Mouse (Mus musculus): Measurements from ENCODE around the gene Hnrnph1. TPM values are rescaled to one million over a fixed set of nuclear protein-coding genes. Genes with fewer than 3 reads are reported as not detected.
"Not testable (repeated sequence)": the region's sequence is repeated elsewhere in the genome, so short reads cannot be mapped to it uniquely, and the experiment has no call there.

Gene Hnrnph1
- 100 to 1,000 TPM; 134 to 140 TPM for total RNA-seq (2021)
- long read RNA-seq, experiment 1, full-length matches to known transcripts = 12 of 39 reads
- long read RNA-seq, experiment 1, partial matches to known transcripts = 15 of 39 reads
- long read RNA-seq, experiment 1, other reads (novel, unspliced or antisense) = 12 of 39 reads
- long read RNA-seq, experiment 2, partial matches to known transcripts = 10 of 30 reads
- long read RNA-seq, experiment 2, other reads (novel, unspliced or antisense) = 14 of 30 reads

- DNase-seq = peak; percentile 98 to 99
- intact Hi-C loops (cut with DNase I) = no loop called here
Observed at GRCm38 (mm10) chr11:50376911-50377891, at the start of gene Hnrnph1. Hnrnph1 (plus strand) TSS chr11:50376990.

GRCm38 (mm10) chr11:50328075-50328625 is 48.6 kb upstream of the Hnrnph1 start:
- intact Hi-C loops (cut with DNase I) = loop anchor here (5.0 kb wide), 1 partner anchor 34 kb away; no protein-coding TSS in a partner anchor
- no peak for DNase-seq

- intact Hi-C loops (cut with DNase I) = loop anchor here (5.0 kb wide), 1 partner anchor 33 kb away; no protein-coding TSS in a partner anchor
- DNase-seq = no peak
Observed at GRCm38 (mm10) chr11:50329378-50329777, 47.4 kb upstream of the Hnrnph1 start.

GRCm38 (mm10) chr11:50333181-50333580 is 43.6 kb upstream of the Hnrnph1 start:
- no peak for DNase-seq
- intact Hi-C loops (cut with DNase I) = no loop called here

GRCm38 (mm10) chr11:50336126-50336525 is 40.7 kb upstream of the Hnrnph1 start:
- intact Hi-C loops (cut with DNase I) = no loop called here
- DNase-seq = no peak

- no peak for DNase-seq
- intact Hi-C loops (cut with DNase I) = no loop called here
Observed at GRCm38 (mm10) chr11:50336891-50337290, 39.9 kb upstream of the Hnrnph1 start.

GRCm38 (mm10) chr11:50345486-50345885 is 31.3 kb upstream of the Hnrnph1 start:
- no peak for DNase-seq
- intact Hi-C loops (cut with DNase I) = no loop called here

- no peak for DNase-seq
- intact Hi-C loops (cut with DNase I) = no loop called here
Observed at GRCm38 (mm10) chr11:50346256-50347032, 30.3 kb upstream of the Hnrnph1 start.

- DNase-seq = no peak
- intact Hi-C loops (cut with DNase I) = no loop called here
Observed at GRCm38 (mm10) chr11:50352177-50352576, 24.6 kb upstream of the Hnrnph1 start.

GRCm38 (mm10) chr11:50354162-50354561 is 22.6 kb upstream of the Hnrnph1 start, which contains the start of gene Cby3:
Cby3 (plus strand) TSS chr11:50354462.
- intact Hi-C loops (cut with DNase I) = no loop called here
- no peak for DNase-seq

- intact Hi-C loops (cut with DNase I) = no loop called here
- no peak for DNase-seq
Observed at GRCm38 (mm10) chr11:50354851-50355250, 21.9 kb upstream of the Hnrnph1 start.

- no peak for DNase-seq
- intact Hi-C loops (cut with DNase I) = no loop called here
Observed at GRCm38 (mm10) chr11:50355395-50355794, 21.4 kb upstream of the Hnrnph1 start.

- DNase-seq = peak; percentile 31 to 32
- intact Hi-C loops (cut with DNase I) = no loop called here
Observed at GRCm38 (mm10) chr11:50358950-50359861, 17.6 kb upstream of the Hnrnph1 start.

- intact Hi-C loops (cut with DNase I) = loop anchor here (5.0 to 10.0 kb wide), 4 partner anchors 34 to 376 kb away; partner anchors contain the start of gene Canx
- DNase-seq = not testable (repeated sequence)
Observed at GRCm38 (mm10) chr11:50361282-50361681, 15.5 kb upstream of the Hnrnph1 start.

GRCm38 (mm10) chr11:50364548-50364947 is 12.2 kb upstream of the Hnrnph1 start:
- DNase-seq = peak; percentile 74 to 87
- intact Hi-C loops (cut with DNase I) = loop anchor here (2.0 to 10.0 kb wide), 6 partner anchors 37 to 380 kb away; partner anchors contain the start of gene Canx

GRCm38 (mm10) chr11:50365322-50365721 is 11.5 kb upstream of the Hnrnph1 start:
- intact Hi-C loops (cut with DNase I) = loop anchor here (2.0 to 10.0 kb wide), 4 partner anchors 75 to 381 kb away; no protein-coding TSS in a partner anchor
- DNase-seq = no peak

- DNase-seq = no peak
- intact Hi-C loops (cut with DNase I) = loop anchor here (10.0 kb wide), 2 partner anchors 103 to 383 kb away; no protein-coding TSS in a partner anchor
Observed at GRCm38 (mm10) chr11:50367531-50367930, 9.3 kb upstream of the Hnrnph1 start.

GRCm38 (mm10) chr11:50369360-50369911 is 7.4 kb upstream of the Hnrnph1 start:
- intact Hi-C loops (cut with DNase I) = loop anchor here (10.0 kb wide), 2 partner anchors 105 to 385 kb away; no protein-coding TSS in a partner anchor
- no peak for DNase-seq
